Mouse (Mus musculus) MEL (cell line): ENCODE measurements around the gene Ptgir.

Source experiments
- CTCF ChIP-seq, 3 experiments: IDR thresholded peaks in 2 of 3; conservative IDR thresholded peaks in 1 of 3; 2 replicates each; pipeline ENCODE4 v1.5.1; 2011 to 2012; ENCODE audit warnings: low read length in 3 of 3, low read depth in 2 of 3, mild to moderate bottlenecking in 2 of 3, improper control_type of control experiment in 1 of 3, inconsistent platforms in 1 of 3, mixed read lengths in 1 of 3, moderate library complexity in 1 of 3; ENCODE audit not compliant: control insufficient read depth in 1 of 3, insufficient read depth in 1 of 3, poor library complexity in 1 of 3, severe bottlenecking in 1 of 3
- EP300 ChIP-seq, 2 experiments: IDR thresholded peaks; 2 replicates each; pipeline ENCODE4 v1.6.1; 2011; ENCODE audit warnings: improper control_type of control experiment in 2 of 2, low read length in 2 of 2, low read depth in 1 of 2, mild to moderate bottlenecking in 1 of 2
- GABPA ChIP-seq: IDR thresholded peaks from 2 replicates; pipeline ENCODE4 v1.6.1; 2012; ENCODE audit warnings: low read depth, mild to moderate bottlenecking, inconsistent platforms, low read length, improper control_type of control experiment, moderate library complexity
- GATA1 ChIP-seq: IDR thresholded peaks from 2 replicates; pipeline ENCODE4 v1.6.1; 2011; ENCODE audit warnings: low read depth, low read length, improper control_type of control experiment
- KAT2A ChIP-seq: conservative IDR thresholded peaks from 2 replicates; pipeline ENCODE4 v1.6.1; 2012; ENCODE audit warnings: low read depth, low read length, improper control_type of control experiment, inconsistent platforms
- MAFK ChIP-seq: IDR thresholded peaks from 2 replicates; pipeline ENCODE4 v1.6.1; 2011; ENCODE audit warnings: low read depth, mild to moderate bottlenecking, low read length, improper control_type of control experiment, borderline replicate concordance
- MAX ChIP-seq: IDR thresholded peaks from 2 replicates; pipeline ENCODE4 v1.6.1; 2011; ENCODE audit warnings: low read length, improper control_type of control experiment
- MYC ChIP-seq: IDR thresholded peaks from 2 replicates; pipeline ENCODE4 v1.6.1; 2011; ENCODE audit warnings: low read depth, mild to moderate bottlenecking, low read length, improper control_type of control experiment, moderate library complexity
- POLR2A ChIP-seq, 2 experiments: IDR thresholded peaks; 2 replicates each; pipeline ENCODE4 v1.6.1; 2011 to 2012; ENCODE audit warnings: low read length in 2 of 2, mild to moderate bottlenecking in 2 of 2, control low read depth in 1 of 2, improper control_type of control experiment in 1 of 2, low read depth in 1 of 2, moderate library complexity in 1 of 2; ENCODE audit not compliant: control insufficient read depth in 1 of 2, insufficient read depth in 1 of 2, poor library complexity in 1 of 2
- POLR2AphosphoS2 ChIP-seq: IDR thresholded peaks from 2 replicates; pipeline ENCODE4 v1.6.1; 2011; ENCODE audit warnings: low read length, improper control_type of control experiment
- SIN3A ChIP-seq: IDR thresholded peaks from 2 replicates; pipeline ENCODE4 v1.6.1; 2012; ENCODE audit warnings: low read length, improper control_type of control experiment, inconsistent platforms

DNA sequence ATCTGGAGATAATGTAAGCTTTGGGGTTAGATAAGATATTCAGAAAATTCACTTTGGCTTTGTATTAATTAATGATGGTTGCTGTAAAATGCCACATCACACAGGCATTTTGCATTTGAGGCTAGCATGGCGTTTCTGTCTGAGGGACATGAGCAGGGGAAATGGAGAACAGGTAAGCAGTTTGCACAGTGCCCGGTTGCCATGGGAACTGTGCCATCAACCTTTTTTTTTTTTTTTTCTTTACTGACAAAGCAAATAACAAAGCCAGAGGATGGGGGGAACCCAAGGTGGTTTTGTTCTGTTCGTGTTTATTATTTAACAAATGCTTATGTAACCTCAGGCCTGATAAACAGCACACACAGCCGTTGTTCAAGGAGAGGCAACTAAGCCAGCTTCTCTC is 36.6 kb downstream of the Ptgir start:
- no peak for TF ChIP-seq MYC
- no peak for TF ChIP-seq POLR2A (IDR thresholded peaks at IDR 0.05; ENCODE audit: control insufficient read depth in 1 of 2, insufficient read depth in 1 of 2, low read depth in 1 of 2, low read length in 2 of 2, poor library complexity in 1 of 2)
- TF ChIP-seq GABPA = no peak
- TF ChIP-seq KAT2A = no peak
- no peak for TF ChIP-seq GATA1
- TF ChIP-seq CTCF (IDR thresholded peaks at IDR 0.05 in 2 of 3, conservative IDR thresholded peaks at IDR 0.05 in 1 of 3; ENCODE audit: control insufficient read depth in 1 of 3, insufficient read depth in 1 of 3, low read depth in 2 of 3, low read length in 3 of 3, poor library complexity in 1 of 3, severe bottlenecking in 1 of 3) = no peak
- TF ChIP-seq POLR2AphosphoS2 = no peak
- TF ChIP-seq MAX = no peak
- no peak for TF ChIP-seq MAFK
- TF ChIP-seq EP300 (IDR thresholded peaks at IDR 0.05; ENCODE audit: low read depth in 1 of 2, low read length in 2 of 2) = no peak
- no peak for TF ChIP-seq SIN3A
